Mouse (Mus musculus): ENCODE measurements around the gene Crygd. TPM values are rescaled to one million over a fixed set of nuclear protein-coding genes. Genes with fewer than 3 reads are reported as not detected.

The Crygd gene
- polyA plus RNA-seq (2012; rRNA removed) = not detected in 2 replicates

- DNase-seq = no peak
- no peaks in the 10 kb centered on the region for H3K27me3 ChIP-seq (ENCODE audit: control insufficient read depth, insufficient read depth, low read length)
- WGBS = 93% methylated on average over 8 of the region's 8 CpGs
- no peak within 1 kb of the TSS for H3K27ac ChIP-seq (ENCODE audit: control insufficient read depth, insufficient read depth, low read length)
- TF ChIP-seq POLR2A (IDR thresholded peaks at IDR 0.05; ENCODE audit: control insufficient read depth, extremely low read depth, insufficient read depth, low read length, poor library complexity) = no peak
- TF ChIP-seq CTCF (IDR thresholded peaks at IDR 0.05; ENCODE audit: borderline replicate concordance, control insufficient read depth, extremely low read depth, insufficient read depth, low read length, poor library complexity) = no peak
- H3K4me3 ChIP-seq (ENCODE audit: control insufficient read depth, insufficient read depth, low read length) = no peak within 1 kb of the TSS
- no peaks in the 10 kb centered on the region for H3K36me3 ChIP-seq (ENCODE audit: control insufficient read depth, insufficient read depth, low read length)
- H3K4me1 ChIP-seq (replicated peaks; ENCODE audit: control insufficient read depth, insufficient read depth, low read length) = no peaks in the 10 kb centered on the region
Observed at GRCm38 (mm10) chr1:65063352-65063751, at the start of gene Crygd. Gene Crygd (minus strand): TSS chr1:65063452.

GRCm38 (mm10) chr1:65112807-65113196, 49.5 kb upstream of the Crygd start:
- DNase-seq = no peak
- no peak for TF ChIP-seq POLR2A (IDR thresholded peaks at IDR 0.05; ENCODE audit: control insufficient read depth, extremely low read depth, insufficient read depth, low read length, poor library complexity)
- WGBS = 82% methylated on average over 14 of the region's 14 CpGs
- Histone ChIP-seq H3K4me3 (ENCODE audit: control insufficient read depth, insufficient read depth, low read length) (no peak overlapping the region), H3K4me1 (replicated peaks; ENCODE audit: control insufficient read depth, insufficient read depth, low read length) (no peaks in the 10 kb centered on the region), H3K27me3 (ENCODE audit: control insufficient read depth, insufficient read depth, low read length) (no peaks in the 10 kb centered on the region), H3K27ac (ENCODE audit: control insufficient read depth, insufficient read depth, low read length) (no peak overlapping the region), H3K36me3 (ENCODE audit: control insufficient read depth, insufficient read depth, low read length) (no peaks in the 10 kb centered on the region)

GRCm38 (mm10) chr1:65112031-65112806, 49.0 kb upstream of the Crygd start:
- Histone ChIP-seq H3K36me3 (ENCODE audit: control insufficient read depth, insufficient read depth, low read length) (no peaks in the 10 kb centered on the region), H3K27ac (ENCODE audit: control insufficient read depth, insufficient read depth, low read length) (no peak overlapping the region), H3K27me3 (ENCODE audit: control insufficient read depth, insufficient read depth, low read length) (no peaks in the 10 kb centered on the region), H3K4me1 (replicated peaks; ENCODE audit: control insufficient read depth, insufficient read depth, low read length) (no peaks in the 10 kb centered on the region), H3K4me3 (ENCODE audit: control insufficient read depth, insufficient read depth, low read length) (no peak overlapping the region)
- peak; percentile 33 for DNase-seq
- WGBS = 27% methylated on average over 8 of the region's 8 CpGs
- TF ChIP-seq CTCF (IDR thresholded peaks at IDR 0.05; ENCODE audit: borderline replicate concordance, control insufficient read depth, extremely low read depth, insufficient read depth, low read length, poor library complexity) (no peak), POLR2A (IDR thresholded peaks at IDR 0.05; ENCODE audit: control insufficient read depth, extremely low read depth, insufficient read depth, low read length, poor library complexity) (no peak)

GRCm38 (mm10) chr1:65109756-65110435, 46.6 kb upstream of the Crygd start:
- 86% methylated on average over 25 of the region's 25 CpGs for WGBS
- no peak overlapping the region for H3K4me3 ChIP-seq (ENCODE audit: control insufficient read depth, insufficient read depth, low read length)
- DNase-seq = no peak
- no peaks in the 10 kb centered on the region for H3K4me1 ChIP-seq (replicated peaks; ENCODE audit: control insufficient read depth, insufficient read depth, low read length)
- H3K36me3 ChIP-seq (ENCODE audit: control insufficient read depth, insufficient read depth, low read length) = no peaks in the 10 kb centered on the region
- H3K27ac ChIP-seq (ENCODE audit: control insufficient read depth, insufficient read depth, low read length) = no peak overlapping the region
- TF ChIP-seq POLR2A (IDR thresholded peaks at IDR 0.05; ENCODE audit: control insufficient read depth, extremely low read depth, insufficient read depth, low read length, poor library complexity) = no peak
- no peak for TF ChIP-seq CTCF (IDR thresholded peaks at IDR 0.05; ENCODE audit: borderline replicate concordance, control insufficient read depth, extremely low read depth, insufficient read depth, low read length, poor library complexity)
- no peaks in the 10 kb centered on the region for H3K27me3 ChIP-seq (ENCODE audit: control insufficient read depth, insufficient read depth, low read length)

- H3K27me3 ChIP-seq (ENCODE audit: control insufficient read depth, insufficient read depth, low read length) = no peaks in the 10 kb centered on the region
- no peak overlapping the region for H3K4me3 ChIP-seq (ENCODE audit: control insufficient read depth, insufficient read depth, low read length)
- TF ChIP-seq CTCF (IDR thresholded peaks at IDR 0.05; ENCODE audit: borderline replicate concordance, control insufficient read depth, extremely low read depth, insufficient read depth, low read length, poor library complexity) = no peak
- TF ChIP-seq POLR2A (IDR thresholded peaks at IDR 0.05; ENCODE audit: control insufficient read depth, extremely low read depth, insufficient read depth, low read length, poor library complexity) = no peak
- no peak overlapping the region for H3K27ac ChIP-seq (ENCODE audit: control insufficient read depth, insufficient read depth, low read length)
- H3K36me3 ChIP-seq (ENCODE audit: control insufficient read depth, insufficient read depth, low read length) = no peaks in the 10 kb centered on the region
- no peaks in the 10 kb centered on the region for H3K4me1 ChIP-seq (replicated peaks; ENCODE audit: control insufficient read depth, insufficient read depth, low read length)
- no peak for DNase-seq
- WGBS = 94% methylated on average over 8 of the region's 8 CpGs
Observed at GRCm38 (mm10) chr1:65109196-65109595, 45.9 kb upstream of the Crygd start.

GRCm38 (mm10) chr1:65107654-65108279, 44.5 kb upstream of the Crygd start:
- TF ChIP-seq POLR2A (IDR thresholded peaks at IDR 0.05; ENCODE audit: control insufficient read depth, extremely low read depth, insufficient read depth, low read length, poor library complexity) = no peak
- no peak for TF ChIP-seq CTCF (IDR thresholded peaks at IDR 0.05; ENCODE audit: borderline replicate concordance, control insufficient read depth, extremely low read depth, insufficient read depth, low read length, poor library complexity)
- Histone ChIP-seq H3K27me3 (ENCODE audit: control insufficient read depth, insufficient read depth, low read length) (no peaks in the 10 kb centered on the region), H3K4me1 (replicated peaks; ENCODE audit: control insufficient read depth, insufficient read depth, low read length) (no peaks in the 10 kb centered on the region), H3K4me3 (ENCODE audit: control insufficient read depth, insufficient read depth, low read length) (no peak overlapping the region), H3K27ac (ENCODE audit: control insufficient read depth, insufficient read depth, low read length) (no peak overlapping the region), H3K36me3 (ENCODE audit: control insufficient read depth, insufficient read depth, low read length) (no peaks in the 10 kb centered on the region)
- WGBS = 76% methylated on average over 10 of the region's 10 CpGs
- no peak for DNase-seq
